Mouse (Mus musculus) induced T-regulatory cell, adult 2 months (primary cell): ENCODE results near the gene Irs2.

Experiments
- DNase-seq: peaks from one replicate; pipeline ENCODE4 v3.0.0-alpha.2; 2012; ENCODE audit warnings: low read depth

Irs2 gene

GRCm38 (mm10) chr8:10953346-10954053 lies 54.8 kb downstream of the Irs2 start:
- no peak for DNase-seq

- DNase-seq = no peak
Observed at GRCm38 (mm10) chr8:10952706-10953105, 55.6 kb downstream of the Irs2 start.

GRCm38 (mm10) chr8:10952235-10952634 lies 56.0 kb downstream of the Irs2 start:
- no peak for DNase-seq

GRCm38 (mm10) chr8:10951567-10951966 lies 56.7 kb downstream of the Irs2 start:
- DNase-seq = no peak

GRCm38 (mm10) chr8:10945939-10946740 lies 62.1 kb downstream of the Irs2 start:
- DNase-seq = peak; percentile 74

GRCm38 (mm10) chr8:10945490-10945889 lies 62.8 kb downstream of the Irs2 start:
- no peak for DNase-seq

- no peak for DNase-seq
Observed at GRCm38 (mm10) chr8:10943314-10944060, 64.8 kb downstream of the Irs2 start.

- DNase-seq = no peak
Observed at GRCm38 (mm10) chr8:10939883-10940282, 68.4 kb downstream of the Irs2 start.

GRCm38 (mm10) chr8:10939210-10939782 lies 69.0 kb downstream of the Irs2 start:
- no peak for DNase-seq

GRCm38 (mm10) chr8:10938284-10938683 lies 70.0 kb downstream of the Irs2 start:
- DNase-seq = no peak

GRCm38 (mm10) chr8:10936646-10937045 lies 71.6 kb downstream of the Irs2 start:
- no peak for DNase-seq

- no peak for DNase-seq
Observed at GRCm38 (mm10) chr8:10935231-10935630, 73.0 kb downstream of the Irs2 start.
